Mouse (Mus musculus): ENCODE measurements around the gene Ell3. TPM values are rescaled to one million over a fixed set of nuclear protein-coding genes. Genes with fewer than 3 reads are reported as not detected.

Ell3 gene
- total and polyA plus RNA-seq, 3 experiments, result not detected

GRCm38 (mm10) chr2:121403296-121403695 is 40.8 kb downstream of the Ell3 start:
- DNase-seq (ENCODE audit: low read depth, low spot score), result no peak
- Histone ChIP-seq H3K27me3 (ENCODE audit: control insufficient read depth in 1 of 2, insufficient read depth in 2 of 2, low read length in 2 of 2) (no peaks in the 10 kb centered on the region), H3K27ac (ENCODE audit: control insufficient read depth, low read depth, low read length) (no peak overlapping the region), H3K4me3 (ENCODE audit: control insufficient read depth in 1 of 2, insufficient read depth in 1 of 2, low read depth in 2 of 2, low read length in 2 of 2) (no peak overlapping the region), H3K9ac (ENCODE audit: control insufficient read depth, low read depth, low read length, poor library complexity, severe bottlenecking) (no peak overlapping the region), H3K36me3 (ENCODE audit: control insufficient read depth in 1 of 2, insufficient read depth in 2 of 2, low read length in 2 of 2) (no peaks in the 10 kb centered on the region; a peak in 1 of 4 replicates), H3K4me1 (ENCODE audit: control insufficient read depth in 1 of 2, insufficient read depth in 2 of 2, low read length in 2 of 2) (no peaks in the 10 kb centered on the region), H3K79me2 (ENCODE audit: control insufficient read depth, insufficient read depth, low read length, poor library complexity) (no peaks in the 10 kb centered on the region), H3K9me3 (replicated peaks; ENCODE audit: insufficient read depth, low read length) (no peaks in the 10 kb centered on the region)
- no peak for TF ChIP-seq TAL1 (IDR thresholded peaks at IDR 0.05; ENCODE audit: low read length)
- TF ChIP-seq ETS1 (IDR thresholded peaks at IDR 0.05; ENCODE audit: low read depth, low read length), result peak; percentile 70; the same call in 1 of the 2 replicates
- no peak for TF ChIP-seq BHLHE40 (IDR thresholded peaks at IDR 0.05; ENCODE audit: borderline replicate concordance, low read depth, low read length)
- no peak for TF ChIP-seq EP300 (IDR thresholded peaks at IDR 0.05; ENCODE audit: low read depth in 1 of 2, low read length in 2 of 2)
- no peak for TF ChIP-seq GATA1 (IDR thresholded peaks at IDR 0.05; ENCODE audit: low read depth, low read length)

GRCm38 (mm10) chr2:121396624-121397023 is 47.5 kb downstream of the Ell3 start:
- Histone ChIP-seq H3K4me3 (ENCODE audit: control insufficient read depth in 1 of 2, insufficient read depth in 1 of 2, low read depth in 2 of 2, low read length in 2 of 2) (no peak overlapping the region), H3K4me1 (ENCODE audit: control insufficient read depth in 1 of 2, insufficient read depth in 2 of 2, low read length in 2 of 2) (no peaks in the 10 kb centered on the region), H3K9me3 (replicated peaks; ENCODE audit: insufficient read depth, low read length) (no peaks in the 10 kb centered on the region), H3K27me3 (ENCODE audit: control insufficient read depth in 1 of 2, insufficient read depth in 2 of 2, low read length in 2 of 2) (no peaks in the 10 kb centered on the region), H3K27ac (ENCODE audit: control insufficient read depth, low read depth, low read length) (no peak overlapping the region), H3K9ac (ENCODE audit: control insufficient read depth, low read depth, low read length, poor library complexity, severe bottlenecking) (no peak overlapping the region), H3K79me2 (ENCODE audit: control insufficient read depth, insufficient read depth, low read length, poor library complexity) (no peaks in the 10 kb centered on the region), H3K36me3 (ENCODE audit: control insufficient read depth in 1 of 2, insufficient read depth in 2 of 2, low read length in 2 of 2) (no peaks in the 10 kb centered on the region)
- DNase-seq (ENCODE audit: low read depth, low spot score), result peak; percentile 87
- peak; percentile 60 to 84 (median 76) for TF ChIP-seq CTCF (IDR thresholded peaks at IDR 0.05 in 2 of 3, conservative IDR thresholded peaks at IDR 0.05 in 1 of 3; ENCODE audit: control insufficient read depth in 1 of 3, insufficient read depth in 1 of 3, low read depth in 2 of 3, low read length in 3 of 3, poor library complexity in 1 of 3, severe bottlenecking in 1 of 3)
- no peak for TF ChIP-seq E2F4 (IDR thresholded peaks at IDR 0.05; ENCODE audit: borderline replicate concordance, low read depth, low read length)
- TF ChIP-seq ZC3H11A (IDR thresholded peaks at IDR 0.05; ENCODE audit: low read depth, low read length), result peak; percentile 47
- TF ChIP-seq GABPA (IDR thresholded peaks at IDR 0.05; ENCODE audit: low read depth, low read length), result no peak
- no peak for TF ChIP-seq POLR2AphosphoS2 (IDR thresholded peaks at IDR 0.05; ENCODE audit: low read length)
- no peak for TF ChIP-seq MXI1 (IDR thresholded peaks at IDR 0.05; ENCODE audit: low read depth, low read length)
- TF ChIP-seq SMC3 (IDR thresholded peaks at IDR 0.05; ENCODE audit: low read depth, low read length), result peak; percentile 68
- TF ChIP-seq KAT2A (conservative IDR thresholded peaks at IDR 0.05; ENCODE audit: low read depth, low read length), result no peak
- TF ChIP-seq MEF2A (IDR thresholded peaks at IDR 0.05; ENCODE audit: extremely low read depth, insufficient replicate concordance, low read depth, low read length, poor library complexity, severe bottlenecking), result no peak
- TF ChIP-seq POLR2AphosphoS5 (IDR thresholded peaks at IDR 0.05; ENCODE audit: borderline replicate concordance, low read depth, low read length), result no peak
- TF ChIP-seq MYC (IDR thresholded peaks at IDR 0.05; ENCODE audit: low read depth, low read length), result no peak
- no peak for TF ChIP-seq USF2 (IDR thresholded peaks at IDR 0.05; ENCODE audit: borderline replicate concordance in 1 of 2, insufficient read depth in 1 of 2, low read depth in 1 of 2, low read length in 2 of 2)
- TF ChIP-seq MAZ (IDR thresholded peaks at IDR 0.05; ENCODE audit: low read depth, low read length), result no peak
- TF ChIP-seq NRF1 (IDR thresholded peaks at IDR 0.05; ENCODE audit: insufficient read depth, low read depth, low read length, poor library complexity, severe bottlenecking), result no peak
- TF ChIP-seq RAD21 (IDR thresholded peaks at IDR 0.05; ENCODE audit: low read depth, low read length), result peak; percentile 76
- no peak for TF ChIP-seq ELF1 (IDR thresholded peaks at IDR 0.05; ENCODE audit: low read depth, low read length)
- no peak for TF ChIP-seq TCF12 (IDR thresholded peaks at IDR 0.05; ENCODE audit: low read depth, low read length)

All from MEL (cell line).